Mouse (Mus musculus): ENCODE results near the gene Smchd1.

The Smchd1 gene

GRCm38 (mm10) chr17:71310486-71311339 is 164.4 kb downstream of the Smchd1 start:
- no peak for DNase-seq (ENCODE audit: low read depth in 2 of 2, low spot score in 2 of 2)

- DNase-seq (ENCODE audit: low read depth in 2 of 2, low spot score in 2 of 2) = no peak
Measured at GRCm38 (mm10) chr17:71309711-71310485, 165.2 kb downstream of the Smchd1 start.

- DNase-seq (ENCODE audit: low read depth in 2 of 2, low spot score in 2 of 2) = no peak
Measured at GRCm38 (mm10) chr17:71309141-71309540, 166.0 kb downstream of the Smchd1 start.

GRCm38 (mm10) chr17:71308296-71308695 is 166.8 kb downstream of the Smchd1 start:
- no peak for DNase-seq (ENCODE audit: low read depth in 2 of 2, low spot score in 2 of 2)

GRCm38 (mm10) chr17:71307251-71307790 is 167.8 kb downstream of the Smchd1 start:
- DNase-seq (ENCODE audit: low read depth in 2 of 2, low spot score in 2 of 2) = no peak

GRCm38 (mm10) chr17:71306716-71307115 is 168.4 kb downstream of the Smchd1 start:
- no peak for DNase-seq (ENCODE audit: low read depth in 2 of 2, low spot score in 2 of 2)

- DNase-seq (ENCODE audit: low read depth in 2 of 2, low spot score in 2 of 2) = no peak
Measured at GRCm38 (mm10) chr17:71306091-71306490, 169.1 kb downstream of the Smchd1 start.

GRCm38 (mm10) chr17:71303444-71303843 is 171.7 kb downstream of the Smchd1 start:
- DNase-seq (ENCODE audit: low read depth in 2 of 2, low spot score in 2 of 2) = no peak

GRCm38 (mm10) chr17:71301413-71301812 is 173.7 kb downstream of the Smchd1 start:
- DNase-seq (ENCODE audit: low read depth in 2 of 2, low spot score in 2 of 2) = no peak

GRCm38 (mm10) chr17:71300338-71300737 is 174.8 kb downstream of the Smchd1 start:
- DNase-seq (ENCODE audit: low read depth in 2 of 2, low spot score in 2 of 2) = no peak

GRCm38 (mm10) chr17:71299879-71300278 is 175.3 kb downstream of the Smchd1 start:
- no peak for DNase-seq (ENCODE audit: low read depth in 2 of 2, low spot score in 2 of 2)

- no peak for DNase-seq (ENCODE audit: low read depth in 2 of 2, low spot score in 2 of 2)
Measured at GRCm38 (mm10) chr17:71294570-71294969, 180.6 kb downstream of the Smchd1 start.
